Mouse (Mus musculus) neural tube, embryonic 13.5 days (tissue): ENCODE measurements around the gene Mthfsl. TPM values are rescaled to one million over a fixed set of nuclear protein-coding genes. Genes with fewer than 3 reads are reported as not detected.
"Not testable (repeated sequence)": the region's sequence is repeated elsewhere in the genome, so short reads cannot be mapped to it uniquely, and the experiment has no call there.

Experiments
- ATAC-seq: fragments of 200-750 bp; cut with Nextera tagmentation; 2 replicates; pipeline ENCODE4 v1.8.0; 2017; ENCODE audit warnings: low read depth, mild to moderate bottlenecking, moderate TSS enrichment, moderate library complexity
- H3K27ac ChIP-seq: fragments of 300-500 bp; sonication (generic); replicated peaks from 2 replicates; pipeline ENCODE4 v1.5.1; 2015; ENCODE audit warnings: moderate library complexity, mild to moderate bottlenecking, inconsistent platforms
- H3K27me3 ChIP-seq: fragments of 300-500 bp; sonication (generic); 2 replicates; pipeline ENCODE4 v1.6.1; 2015; ENCODE audit warnings: mild to moderate bottlenecking, inconsistent platforms
- H3K36me3 ChIP-seq: fragments of 300-500 bp; sonication (generic); 2 replicates; pipeline ENCODE4 v1.6.1; 2015; ENCODE audit warnings: mild to moderate bottlenecking, inconsistent platforms
- H3K4me1 ChIP-seq: fragments of 300-500 bp; sonication (generic); replicated peaks from 2 replicates; pipeline ENCODE4 v1.6.1; 2015; ENCODE audit warnings: inconsistent platforms
- H3K4me2 ChIP-seq: fragments of 300-500 bp; sonication (generic); 2 replicates; pipeline ENCODE4 v1.6.1; 2015; ENCODE audit warnings: inconsistent platforms, mild to moderate bottlenecking, moderate library complexity
- H3K4me3 ChIP-seq: fragments of 300-500 bp; sonication (generic); 2 replicates; pipeline ENCODE4 v1.5.1; 2015; ENCODE audit warnings: mild to moderate bottlenecking, inconsistent platforms
- H3K9ac ChIP-seq: fragments of 300-500 bp; sonication (generic); 2 replicates; pipeline ENCODE4 v1.6.1; 2015; ENCODE audit warnings: moderate library complexity, mild to moderate bottlenecking, inconsistent platforms
- H3K9me3 ChIP-seq: fragments of 300-500 bp; sonication (generic); 2 replicates; pipeline ENCODE4 v1.6.1; 2016; ENCODE audit warnings: inconsistent platforms
- WGBS: fragments of 180-500 bp; shearing (Covaris S2); methylation state at CpG from one replicate; pipeline ENCODE4 v1.1.7; 2015; 5-methylcytosine and 5-hydroxymethylcytosine counted together
- polyA plus RNA-seq: library from polyadenylated mRNA; unstranded; fragments of >200 nt; fragmentation: Nextera tagmentation; extraction: Ambion mirVana; gene quantifications from 2 replicates; pipeline ENCODE4 v1.2.1, GENCODE M21; 2015

Gene Mthfsl
- polyA plus RNA-seq, result 38.5 and 40.5 TPM in 2 replicates

DNA sequence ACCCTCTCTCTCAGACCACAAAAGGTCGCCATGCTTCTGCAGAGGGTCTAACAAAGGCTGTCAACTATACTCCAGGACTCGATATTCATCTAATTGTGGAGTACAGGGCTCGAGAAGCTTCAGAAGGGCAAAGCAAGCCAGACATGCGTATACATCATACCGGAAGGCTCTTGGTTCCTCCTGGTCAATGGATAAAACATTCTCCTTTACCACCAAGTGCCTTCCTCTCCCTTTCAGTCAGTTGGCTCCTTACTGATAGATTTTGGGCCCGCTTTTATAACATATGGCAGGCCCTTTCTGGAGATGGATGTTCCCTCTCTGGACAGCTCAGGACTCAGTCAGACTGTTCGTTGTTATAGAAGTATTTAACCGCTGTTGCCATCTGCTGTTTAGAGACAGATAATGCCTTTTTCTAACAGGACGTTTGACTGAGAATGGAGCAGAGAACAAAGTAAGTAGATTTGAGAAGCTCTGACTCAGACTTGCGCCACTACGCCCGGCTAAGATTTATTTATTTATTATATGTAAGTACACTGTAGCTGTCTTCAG, at the start of gene Mthfsl:
Gene Mthfsl, minus strand, starts transcription at position 308 of the 549 bp plus-strand sequence.
- Histone ChIP-seq H3K27ac (peak within 1 kb of the TSS; percentile 85), H3K9ac (peak within 1 kb of the TSS; percentile 63), H3K4me3 (peak within 1 kb of the TSS; percentile 37), H3K4me2 (peak within 1 kb of the TSS; percentile 54)
- H3K27me3 ChIP-seq, H3K4me1 ChIP-seq, H3K9me3 ChIP-seq, H3K36me3 ChIP-seq: not testable (repeated sequence)
- 26% methylated on average over 11 of the region's 12 CpGs for WGBS
- ATAC-seq, result peak; percentile 80

DNA sequence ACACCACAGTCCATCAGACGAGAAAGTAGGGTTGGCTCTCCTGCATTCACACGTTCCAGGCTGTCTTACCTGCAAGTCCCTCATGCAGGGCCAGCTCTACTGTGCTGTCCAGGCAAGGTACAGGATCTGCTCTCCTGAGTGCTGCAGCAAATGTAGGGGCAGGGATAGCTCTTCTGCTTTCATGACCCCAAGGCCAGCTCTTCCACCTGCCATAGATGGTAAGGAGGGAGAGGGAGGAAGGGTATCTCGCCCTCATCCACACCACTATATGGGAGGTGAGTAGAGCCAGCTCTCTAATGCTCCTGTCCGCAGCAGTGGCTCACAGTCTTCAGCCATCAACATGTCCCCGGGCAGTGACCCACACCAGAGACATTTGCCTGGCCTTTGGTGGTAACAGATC, 49.4 kb upstream of the Mthfsl start:
- not testable (repeated sequence) for H3K9me3 ChIP-seq, H3K4me2 ChIP-seq, H3K4me3 ChIP-seq, H3K27me3 ChIP-seq, ATAC-seq, H3K9ac ChIP-seq, H3K4me1 ChIP-seq, H3K27ac ChIP-seq, H3K36me3 ChIP-seq
- 82% methylated on average over 5 of the region's 5 CpGs for WGBS

DNA sequence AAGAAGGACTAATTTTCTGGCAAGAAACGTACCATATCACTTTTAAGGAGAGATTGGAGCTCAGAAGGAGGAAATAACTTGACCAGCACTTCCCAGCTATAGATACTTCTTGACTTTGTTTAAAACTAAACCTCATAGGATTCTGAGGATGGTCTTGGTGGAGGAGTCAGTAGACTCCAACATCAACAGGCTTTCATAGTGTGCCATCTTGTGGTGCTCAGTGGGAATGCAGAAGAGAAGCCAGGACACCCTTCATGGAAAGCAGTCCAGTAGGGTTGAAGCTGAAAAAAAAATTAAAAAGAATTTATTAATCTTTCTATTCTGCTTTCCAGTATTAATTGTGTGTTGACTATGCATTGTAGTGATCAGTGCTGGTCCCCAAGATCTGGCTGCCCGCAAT, 26.6 kb upstream of the Mthfsl start:
- not testable (repeated sequence) for H3K9ac ChIP-seq, H3K4me1 ChIP-seq, H3K27ac ChIP-seq, H3K4me2 ChIP-seq, H3K4me3 ChIP-seq, ATAC-seq, H3K27me3 ChIP-seq, H3K36me3 ChIP-seq, H3K9me3 ChIP-seq
- no CpG with 5 or more reads among the region's 2 CpGs for WGBS

- H3K4me2 ChIP-seq, H3K9ac ChIP-seq, H3K4me3 ChIP-seq, H3K4me1 ChIP-seq, H3K27me3 ChIP-seq, H3K27ac ChIP-seq, H3K36me3 ChIP-seq, ATAC-seq, H3K9me3 ChIP-seq: not testable (repeated sequence)
- WGBS, result 67% methylated on average over 1 of the region's 2 CpGs
Observed at GRCm38 (mm10) chr9:88746046-88746445, 25.9 kb upstream of the Mthfsl start.

DNA sequence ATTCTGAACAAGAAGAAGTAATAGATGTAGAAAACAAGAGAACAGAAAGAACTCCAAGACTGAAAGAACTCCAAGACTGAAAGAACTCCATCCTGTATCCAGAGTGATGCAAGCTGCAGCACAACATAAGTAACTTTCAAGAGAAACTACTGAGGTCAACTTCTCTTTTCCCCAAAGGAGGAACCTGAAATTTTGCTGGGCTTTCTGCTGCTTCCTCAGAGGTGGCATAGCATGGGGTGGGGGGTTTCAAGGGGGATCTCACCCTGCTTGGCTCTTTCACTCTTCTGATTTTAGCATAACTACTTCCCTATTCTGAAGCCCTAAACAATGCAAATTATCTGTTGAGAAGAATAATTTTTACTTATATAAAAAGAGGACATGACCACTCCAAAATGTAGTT, 15.2 kb upstream of the Mthfsl start:
- not testable (repeated sequence) for H3K36me3 ChIP-seq, H3K27ac ChIP-seq, H3K27me3 ChIP-seq, H3K4me2 ChIP-seq, H3K9me3 ChIP-seq, H3K9ac ChIP-seq, ATAC-seq, H3K4me1 ChIP-seq, H3K4me3 ChIP-seq

- ATAC-seq, H3K27ac ChIP-seq, H3K9ac ChIP-seq, H3K9me3 ChIP-seq, H3K27me3 ChIP-seq, H3K4me3 ChIP-seq, H3K36me3 ChIP-seq, H3K4me1 ChIP-seq, H3K4me2 ChIP-seq: not testable (repeated sequence)
- WGBS, result 81% methylated on average over 1 of the region's 1 CpGs
Observed at GRCm38 (mm10) chr9:88733182-88733581, 13.1 kb upstream of the Mthfsl start.

DNA sequence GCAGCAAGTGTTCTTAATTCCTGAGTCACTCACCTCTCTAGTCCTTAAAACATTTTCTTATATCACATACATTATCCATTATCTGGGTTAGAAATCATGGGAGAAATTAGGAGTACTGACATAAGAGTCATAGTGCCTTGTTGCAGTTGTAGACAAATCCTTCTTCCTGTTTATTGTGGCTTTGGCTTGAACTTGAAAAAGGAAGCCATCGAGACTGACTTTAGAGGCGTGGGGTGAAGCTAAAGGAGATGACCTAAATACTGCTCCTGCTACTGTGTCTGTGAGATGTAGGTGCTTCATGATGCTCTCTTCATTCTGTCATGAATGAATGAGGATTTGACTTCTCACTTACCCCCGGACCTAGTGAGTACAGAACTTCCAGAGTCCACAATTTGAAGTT, 12.2 kb upstream of the Mthfsl start:
- H3K27me3 ChIP-seq, ATAC-seq, H3K27ac ChIP-seq, H3K4me1 ChIP-seq, H3K9me3 ChIP-seq, H3K4me2 ChIP-seq, H3K36me3 ChIP-seq, H3K4me3 ChIP-seq, H3K9ac ChIP-seq: not testable (repeated sequence)
- WGBS, result 91% methylated on average over 2 of the region's 3 CpGs

DNA sequence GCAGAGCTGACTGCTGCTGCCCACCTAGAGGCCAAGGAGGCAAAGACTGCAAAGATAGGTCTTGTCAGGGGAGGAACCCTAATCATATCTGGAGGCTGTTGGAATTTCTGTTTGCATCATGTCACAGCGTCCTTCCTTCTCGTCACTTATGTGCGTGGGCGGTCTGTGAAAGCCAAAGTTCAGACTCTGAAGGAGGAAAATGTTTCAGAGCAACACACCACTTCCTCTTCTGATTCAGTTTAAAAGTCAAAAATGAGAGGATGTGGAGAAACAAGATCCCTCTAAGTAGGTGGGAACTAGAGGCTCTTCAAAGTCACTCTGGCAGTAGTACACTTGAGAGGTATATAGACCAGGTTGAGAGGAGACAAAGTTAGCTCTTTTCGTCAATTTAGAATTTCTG, 11.6 kb upstream of the Mthfsl start, which contains the start of gene Bcl2a1d:
Gene Bcl2a1d, minus strand, starts transcription at position 187 of the 400 bp plus-strand sequence.
- ATAC-seq, H3K9me3 ChIP-seq, H3K4me3 ChIP-seq, H3K4me2 ChIP-seq, H3K27ac ChIP-seq, H3K27me3 ChIP-seq, H3K36me3 ChIP-seq, H3K4me1 ChIP-seq, H3K9ac ChIP-seq: not testable (repeated sequence)
- 93% methylated on average over 5 of the region's 5 CpGs for WGBS

DNA sequence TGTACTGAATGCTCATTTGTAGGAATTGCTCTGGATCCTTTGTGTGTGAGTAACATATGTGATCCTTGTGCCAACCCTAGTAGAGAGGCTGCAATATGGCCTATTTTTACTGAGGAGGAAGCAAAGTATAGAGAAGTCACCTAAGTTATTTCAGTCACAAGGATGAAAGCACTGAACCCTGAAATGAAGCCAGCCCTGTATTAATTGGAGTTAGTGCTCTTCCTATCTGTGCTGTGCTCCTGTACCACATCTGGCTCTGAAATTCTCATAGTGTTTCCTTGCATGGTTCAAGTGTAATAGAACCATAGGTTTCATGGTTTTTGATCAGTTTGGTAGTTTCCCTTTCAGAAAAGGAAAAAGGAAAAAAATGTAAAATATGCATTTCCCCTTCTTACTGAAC, 8.2 kb upstream of the Mthfsl start:
- not testable (repeated sequence) for H3K4me3 ChIP-seq, H3K9ac ChIP-seq, H3K4me2 ChIP-seq, H3K4me1 ChIP-seq, H3K36me3 ChIP-seq, H3K27ac ChIP-seq, ATAC-seq, H3K27me3 ChIP-seq, H3K9me3 ChIP-seq

GRCm38 (mm10) chr9:88721628-88722027, 1.5 kb upstream of the Mthfsl start:
- H3K4me3 ChIP-seq, H3K9me3 ChIP-seq, ATAC-seq: not testable (repeated sequence)

GRCm38 (mm10) chr9:88719073-88719921, 799 bp downstream of the Mthfsl start:
- WGBS, result 14% methylated on average over 15 of the region's 46 CpGs
- H3K9ac ChIP-seq, result peak overlapping the region; percentile 63
- peak overlapping the region; percentile 50 for H3K4me2 ChIP-seq

More at GRCm38 (mm10) chr9:88721628-88722027, 1.5 kb upstream of the Mthfsl start:
- not testable (repeated sequence) for H3K36me3 ChIP-seq, H3K27me3 ChIP-seq, H3K4me2 ChIP-seq, H3K4me1 ChIP-seq, H3K27ac ChIP-seq, H3K9ac ChIP-seq

DNA sequence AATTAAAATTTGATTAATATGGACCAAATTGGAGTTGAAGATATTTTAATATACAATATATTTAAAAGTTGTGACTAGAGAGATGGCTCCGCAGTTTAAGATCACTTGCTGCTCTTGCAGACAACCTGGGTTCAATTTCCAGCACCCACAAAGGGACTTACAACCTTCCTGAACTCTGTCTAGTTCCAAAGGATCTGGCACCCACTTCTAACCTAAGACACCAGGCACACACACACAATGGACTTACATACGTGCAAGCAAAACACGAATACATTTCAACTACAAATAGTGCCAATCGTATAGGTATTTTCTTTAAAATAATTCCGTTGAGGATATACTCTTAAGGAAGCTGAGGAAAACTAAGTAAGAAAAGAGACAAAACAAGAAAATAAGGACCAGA, 1.5 kb downstream of the Mthfsl start:
- H3K27me3 ChIP-seq, H3K9me3 ChIP-seq, H3K36me3 ChIP-seq, H3K4me1 ChIP-seq, H3K27ac ChIP-seq, H3K9ac ChIP-seq, ATAC-seq: not testable (repeated sequence)
- peak overlapping the region; percentile 50 for H3K4me2 ChIP-seq
- WGBS, result 75% methylated on average over 5 of the region's 5 CpGs
- peak overlapping the region; percentile 37 for H3K4me3 ChIP-seq

More at GRCm38 (mm10) chr9:88719073-88719921, 799 bp downstream of the Mthfsl start:
- Histone ChIP-seq H3K27ac (peak overlapping the region; percentile 74), H3K4me3 (peak overlapping the region; percentile 37)
- H3K9me3 ChIP-seq, H3K36me3 ChIP-seq, H3K27me3 ChIP-seq, H3K4me1 ChIP-seq: not testable (repeated sequence)
- peak; percentile 96 for ATAC-seq

DNA sequence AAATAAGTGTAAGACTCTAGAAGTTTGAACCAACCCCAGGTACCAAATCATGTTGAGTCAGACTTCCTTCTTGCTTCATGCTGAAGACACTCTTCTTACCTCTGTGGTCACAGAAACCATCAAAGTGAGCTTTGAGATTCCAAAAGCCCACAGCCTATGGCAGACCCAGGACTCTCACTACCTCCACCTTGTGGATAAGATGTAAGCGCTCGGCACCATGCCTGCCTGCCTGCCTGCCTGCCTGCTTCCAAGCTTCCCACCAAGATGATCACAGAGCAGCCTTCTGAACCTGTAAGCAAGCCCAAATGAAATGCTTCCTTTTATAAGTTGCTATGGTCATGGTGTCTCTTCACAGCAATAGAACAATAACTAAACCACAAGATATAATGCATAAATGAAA, 2.0 kb downstream of the Mthfsl start:
- not testable (repeated sequence) for H3K9me3 ChIP-seq, H3K9ac ChIP-seq, ATAC-seq, H3K4me1 ChIP-seq, H3K27me3 ChIP-seq, H3K27ac ChIP-seq, H3K4me3 ChIP-seq, H3K36me3 ChIP-seq
- WGBS, result 31% methylated on average over 2 of the region's 2 CpGs
- H3K4me2 ChIP-seq, result 0 out of 2 replicates have a peak overlapping the region, but pooled peaks have one; percentile 18
